ENCODE assay signal across 9 mouse cellular contexts in the genomic region with DNA sequence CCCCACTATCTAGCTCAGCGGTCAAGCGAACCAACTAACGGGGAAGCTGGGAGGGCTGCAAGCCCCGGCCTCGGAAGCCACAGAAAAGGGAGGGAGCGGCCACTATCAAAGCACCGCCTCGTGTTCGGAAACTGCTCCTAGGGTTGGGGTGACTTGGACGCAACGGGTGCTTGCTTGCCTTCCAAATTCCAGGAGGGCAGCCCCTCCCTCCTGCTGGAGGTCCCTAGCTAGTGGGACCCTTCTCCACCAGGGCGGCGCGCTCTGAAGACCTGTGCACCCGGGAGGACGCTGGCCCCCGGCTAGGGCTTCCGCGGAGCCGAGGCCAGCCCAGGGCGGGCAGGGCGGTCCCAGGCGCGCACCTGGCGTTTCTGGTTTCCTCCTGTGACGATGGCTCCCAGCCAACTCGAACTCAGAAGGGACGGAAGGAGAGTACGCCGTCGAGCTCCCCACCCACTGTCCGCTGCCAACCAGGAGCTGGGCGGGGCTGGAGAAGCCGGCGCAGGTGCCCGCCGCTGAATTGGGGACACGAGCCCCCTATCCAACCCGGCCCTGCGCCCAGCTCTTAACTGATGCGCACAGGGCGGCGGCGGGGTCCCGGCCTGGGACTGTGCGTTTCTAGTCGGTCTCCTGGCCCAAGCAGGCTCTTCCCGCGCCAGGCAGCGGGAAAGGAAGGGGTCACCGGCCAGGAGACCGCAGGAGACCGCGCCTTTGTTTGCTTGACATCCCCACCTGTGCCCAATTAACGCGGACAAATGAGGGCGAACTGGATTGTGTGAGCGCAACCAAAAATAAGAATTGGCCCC. TPM values are rescaled to one million over a fixed set of nuclear protein-coding genes. Genes with fewer than 3 reads are reported as not detected.
A peak's percentile ranks its signal among the peaks of the same experiment; 100 is the strongest.
DNase-seq lines count a peak whose midpoint lies in the region; ATAC-seq and TF ChIP-seq lines count a peak whose summit lies in the region.
"Had no signal": no experiment of that assay in that cellular context is flagged by ENCODE, and none has a peak within 500 bp of the region (broad histone marks: within the 10 kb centered on the region; RNA-seq: fewer than 3 reads in every experiment).

No protein-coding gene starts in this region.

- H3K4me1 ChIP-seq in embryonic facial prominence, embryonic 10.5 days = peaks cover 32% of the 10 kb centered on the region
- peaks cover 13% of the 10 kb centered on the region for H3K4me1 ChIP-seq in limb, embryonic 11.5 days (ENCODE audit: control insufficient read depth, insufficient read depth, low read length)
- H3K4me1 ChIP-seq in midbrain, embryonic 10.5 days = peaks cover 19% of the 10 kb centered on the region

- H3K9ac ChIP-seq in limb, embryonic 11.5 days (ENCODE audit: low read length) = peak overlapping the region; percentile 62

- H3K4me3 ChIP-seq in layer of hippocampus, adult 2 months = peak overlapping the region; percentile 45
- H3K4me3 ChIP-seq in embryonic facial prominence, embryonic 10.5 days = peak overlapping the region; percentile 63
- H3K4me3 ChIP-seq in limb, embryonic 11.5 days (ENCODE audit: low read depth, low read length) = peak overlapping the region; percentile 37
- peak overlapping the region; percentile 55 for H3K4me3 ChIP-seq in midbrain, embryonic 10.5 days

- TF ChIP-seq CTCF in layer of hippocampus, adult 2 months (conservative IDR thresholded peaks at IDR 0.05) = peak; percentile 27; the same call in 1 of the 2 replicates

- no peaks in the 10 kb centered on the region for H3K9me3 ChIP-seq in embryonic facial prominence, embryonic 10.5 days
- H3K9me3 ChIP-seq in limb, embryonic 11.5 days (ENCODE audit: control insufficient read depth, low read length) = no peaks in the 10 kb centered on the region
- H3K9me3 ChIP-seq in midbrain, embryonic 10.5 days (replicated peaks) = no peaks in the 10 kb centered on the region

- no peak overlapping the region for H3K27ac ChIP-seq in layer of hippocampus, adult 2 months
- H3K27ac ChIP-seq in embryonic facial prominence, embryonic 10.5 days (replicated peaks) = peak overlapping the region; percentile 82
- no peak overlapping the region for H3K27ac ChIP-seq in limb, embryonic 11.5 days (replicated peaks; ENCODE audit: low read depth, low read length)
- H3K27ac ChIP-seq in midbrain, embryonic 10.5 days (replicated peaks) = peak overlapping the region; percentile 57; the same call in 1 of the 2 replicates

- 1% methylated on average over 58 of the region's 58 CpGs for WGBS in embryonic facial prominence, embryonic 10.5 days
- under 1% methylated on average over 55 of the region's 58 CpGs for WGBS in limb, embryonic 11.5 days
- under 1% methylated on average over 52 of the region's 58 CpGs for WGBS in midbrain, embryonic 10.5 days

- no peak for DNase-seq in layer of hippocampus, adult 2 months (ENCODE audit: low spot score in 2 of 2)
- no peak for DNase-seq in layer of hippocampus, postnatal 14 days (ENCODE audit: low spot score in 2 of 2)
- DNase-seq in embryonic facial prominence, embryonic 10.5 days (ENCODE audit: low spot score) = peak; percentile 75
- DNase-seq in heart, postnatal 4 days = peak; percentile 45
- DNase-seq in limb, embryonic 11.5 days (ENCODE audit: low spot score) = peak; percentile 73
- DNase-seq in midbrain, embryonic 10.5 days (ENCODE audit: low spot score) = peak; percentile 35
- peak; percentile 59 to 62 for DNase-seq in spleen, postnatal 36 days (ENCODE audit: low spot score in 2 of 2)

- ATAC-seq in limb, embryonic 11.5 days (ENCODE audit: insufficient number of reproducible peaks, low FRiP score, low TSS enrichment, low read depth) = peak; percentile 74
- no peak for ATAC-seq in frontal cortex, adult (ENCODE audit: low TSS enrichment)
- ATAC-seq: Patski had no signal

- H3K4me2 ChIP-seq in limb, embryonic 11.5 days (ENCODE audit: low read depth, severe bottlenecking) = peak overlapping the region; percentile 73

- no peaks in the 10 kb centered on the region for H3K36me3 ChIP-seq in embryonic facial prominence, embryonic 10.5 days (replicated peaks)
- no peaks in the 10 kb centered on the region for H3K36me3 ChIP-seq in limb, embryonic 11.5 days (ENCODE audit: control insufficient read depth, insufficient read depth, low read length)
- H3K36me3 ChIP-seq in midbrain, embryonic 10.5 days = no peaks in the 10 kb centered on the region

- peaks cover 25% of the 10 kb centered on the region for H3K27me3 ChIP-seq in embryonic facial prominence, embryonic 10.5 days (replicated peaks; ENCODE audit: low read depth, poor library complexity, severe bottlenecking)
- no peaks in the 10 kb centered on the region for H3K27me3 ChIP-seq in limb, embryonic 11.5 days (ENCODE audit: control insufficient read depth, insufficient read depth, low read length)
- peaks cover 44% of the 10 kb centered on the region for H3K27me3 ChIP-seq in midbrain, embryonic 10.5 days (ENCODE audit: low read depth, poor library complexity, severe bottlenecking)
- H3K27me3 ChIP-seq: Patski had no signal

RNA-seq across cellular contexts. Expression of a gene that starts 18.5 kb away (rescaled TPM):
- total RNA-seq in layer of hippocampus, adult 2 months (2021) = under 1 TPM in 1 of 2 experiments, not detected in 1; 0.26 TPM
- total RNA-seq in layer of hippocampus, postnatal 14 days (2021) = under 1 TPM in 1 of 2 experiments, not detected in 1; 0.14 TPM
- polyA plus RNA-seq in embryonic facial prominence, embryonic 10.5 days (2016; fragmentation: Nextera tagmentation; extraction: Ambion mirVana) = 0.69 and 0.95 TPM in 2 replicates
- total RNA-seq in heart, postnatal 4 days (2021) = under 1 TPM; 0.16 to 0.55 TPM
- 0.33 and 0.55 TPM in 2 replicates for polyA plus RNA-seq in limb, embryonic 11.5 days (2014; fragmentation: Nextera tagmentation; extraction: Ambion mirVana)
- 0.30 TPM in 1 of 2 replicates, not detected in the other for polyA plus RNA-seq in midbrain, embryonic 10.5 days (2016; fragmentation: Nextera tagmentation; extraction: Ambion mirVana)

RNA-seq across cellular contexts. Expression of a gene that starts 32.1 kb away (rescaled TPM):
- 10 to 100 TPM; 27.3 to 34.9 TPM for total RNA-seq in layer of hippocampus, adult 2 months (2021)
- 10 to 100 TPM; 23.8 to 26.6 TPM for total RNA-seq in layer of hippocampus, postnatal 14 days (2021)
- 73.9 and 76.9 TPM in 2 replicates for polyA plus RNA-seq in embryonic facial prominence, embryonic 10.5 days (2016; fragmentation: Nextera tagmentation; extraction: Ambion mirVana)
- 1 to 10 TPM; 7.3 to 9.4 TPM for total RNA-seq in heart, postnatal 4 days (2021)
- 61.9 and 71.4 TPM in 2 replicates for polyA plus RNA-seq in limb, embryonic 11.5 days (2014; fragmentation: Nextera tagmentation; extraction: Ambion mirVana)
- 75.3 and 76.5 TPM in 2 replicates for polyA plus RNA-seq in midbrain, embryonic 10.5 days (2016; fragmentation: Nextera tagmentation; extraction: Ambion mirVana)

RNA-seq across cellular contexts. Expression of a gene that starts 51.7 kb away (rescaled TPM):
- total RNA-seq in layer of hippocampus, adult 2 months (2021) = not detected
- total RNA-seq in layer of hippocampus, postnatal 14 days (2021) = not detected
- 1.2 and 1.4 TPM in 2 replicates for polyA plus RNA-seq in embryonic facial prominence, embryonic 10.5 days (2016; fragmentation: Nextera tagmentation; extraction: Ambion mirVana)
- under 1 TPM in 1 of 2 experiments, not detected in 1; 0.29 TPM for total RNA-seq in heart, postnatal 4 days (2021)
- polyA plus RNA-seq in limb, embryonic 11.5 days (2014; fragmentation: Nextera tagmentation; extraction: Ambion mirVana) = 0.62 and 0.65 TPM in 2 replicates
- polyA plus RNA-seq in midbrain, embryonic 10.5 days (2016; fragmentation: Nextera tagmentation; extraction: Ambion mirVana) = 1.1 and 1.8 TPM in 2 replicates

RNA-seq across cellular contexts. Expression of a gene that starts 52.6 kb away (rescaled TPM):
- 1 to 10 TPM in 1 of 2 experiments, under 1 TPM in 1; 0.79 to 1.1 TPM for total RNA-seq in layer of hippocampus, adult 2 months (2021)
- under 1 TPM; 0.55 to 0.65 TPM for total RNA-seq in layer of hippocampus, postnatal 14 days (2021)
- 0.70 and 0.89 TPM in 2 replicates for polyA plus RNA-seq in embryonic facial prominence, embryonic 10.5 days (2016; fragmentation: Nextera tagmentation; extraction: Ambion mirVana)
- under 1 TPM in 1 of 2 experiments, not detected in 1; 0.25 TPM for total RNA-seq in heart, postnatal 4 days (2021)
- polyA plus RNA-seq in limb, embryonic 11.5 days (2014; fragmentation: Nextera tagmentation; extraction: Ambion mirVana) = 0.81 and 1.0 TPM in 2 replicates
- polyA plus RNA-seq in midbrain, embryonic 10.5 days (2016; fragmentation: Nextera tagmentation; extraction: Ambion mirVana) = 0.79 and 0.93 TPM in 2 replicates

Comparison
In these comparisons a context has a peak if more than half of its experiments do, and no peak if none do; other contexts are left out.
1. DNase-seq: peak in embryonic facial prominence, embryonic 10.5 days (single experiment), heart, postnatal 4 days (single experiment), limb, embryonic 11.5 days (single experiment), midbrain, embryonic 10.5 days (single experiment) and spleen, postnatal 36 days (2 of 2); none in layer of hippocampus, adult 2 months (0 of 2) and layer of hippocampus, postnatal 14 days (0 of 2).
2. H3K27ac ChIP-seq: peak in embryonic facial prominence, embryonic 10.5 days (single experiment) and midbrain, embryonic 10.5 days (single experiment); none in layer of hippocampus, adult 2 months (single experiment) and limb, embryonic 11.5 days (single experiment).
3. Peak in every context shown above with its lines, with median percentiles within 50 percentile points of each other: H3K4me3 ChIP-seq.